Mouse (Mus musculus) hindbrain, embryonic 15.5 days (tissue): ENCODE measurements around the gene Nipbl. TPM values are rescaled to one million over a fixed set of nuclear protein-coding genes. Genes with fewer than 3 reads are reported as not detected.
"Not testable (repeated sequence)": the region's sequence is repeated elsewhere in the genome, so short reads cannot be mapped to it uniquely, and the experiment has no call there.

Experiments
- ATAC-seq: fragments of 200-750 bp; cut with Nextera tagmentation; 2 replicates; pipeline ENCODE4 v1.8.0; 2017; ENCODE audit warnings: low read depth, moderate number of reproducible peaks, moderate TSS enrichment; ENCODE audit not compliant: low FRiP score
- H3K27ac ChIP-seq: fragments of 300-500 bp; sonication (generic); replicated peaks from 2 replicates; pipeline ENCODE4 v1.5.1; 2015; ENCODE audit warnings: mild to moderate bottlenecking, inconsistent platforms
- H3K27me3 ChIP-seq: fragments of 300-500 bp; sonication (generic); 2 replicates; pipeline ENCODE4 v1.6.1; 2015; ENCODE audit warnings: control low read depth, inconsistent platforms
- H3K36me3 ChIP-seq: fragments of 300-500 bp; sonication (generic); 2 replicates; pipeline ENCODE4 v1.6.1; 2015; ENCODE audit warnings: control low read depth, inconsistent platforms
- H3K4me1 ChIP-seq: fragments of 300-500 bp; sonication (generic); replicated peaks from 2 replicates; pipeline ENCODE4 v1.6.1; 2015; ENCODE audit warnings: control low read depth, inconsistent platforms
- H3K4me2 ChIP-seq: fragments of 300-500 bp; sonication (generic); 2 replicates; pipeline ENCODE4 v1.6.1; 2015; ENCODE audit warnings: moderate library complexity, mild to moderate bottlenecking, inconsistent platforms
- H3K4me3 ChIP-seq: fragments of 300-500 bp; sonication (generic); 2 replicates; pipeline ENCODE4 v1.5.1; 2015; ENCODE audit warnings: mild to moderate bottlenecking, inconsistent platforms
- H3K9ac ChIP-seq: fragments of 300-500 bp; sonication (generic); 2 replicates; pipeline ENCODE4 v1.6.1; 2015; ENCODE audit warnings: inconsistent platforms
- H3K9me3 ChIP-seq: fragments of 300-500 bp; sonication (generic); 2 replicates; pipeline ENCODE4 v1.6.1; 2016; ENCODE audit warnings: control low read depth, inconsistent platforms
- WGBS: fragments of 180-500 bp; shearing (Covaris S2); methylation state at CpG from one replicate; pipeline ENCODE4 v1.1.7; 2015; 5-methylcytosine and 5-hydroxymethylcytosine counted together
- polyA plus RNA-seq: library from polyadenylated mRNA; unstranded; fragments of >200 nt; fragmentation: Nextera tagmentation; extraction: Ambion mirVana; gene quantifications from 2 replicates; pipeline ENCODE4 v1.2.1, GENCODE M21; 2015

Gene Nipbl
- polyA plus RNA-seq, 1 experiment from 2014 or later, result 13.7 TPM

DNA sequence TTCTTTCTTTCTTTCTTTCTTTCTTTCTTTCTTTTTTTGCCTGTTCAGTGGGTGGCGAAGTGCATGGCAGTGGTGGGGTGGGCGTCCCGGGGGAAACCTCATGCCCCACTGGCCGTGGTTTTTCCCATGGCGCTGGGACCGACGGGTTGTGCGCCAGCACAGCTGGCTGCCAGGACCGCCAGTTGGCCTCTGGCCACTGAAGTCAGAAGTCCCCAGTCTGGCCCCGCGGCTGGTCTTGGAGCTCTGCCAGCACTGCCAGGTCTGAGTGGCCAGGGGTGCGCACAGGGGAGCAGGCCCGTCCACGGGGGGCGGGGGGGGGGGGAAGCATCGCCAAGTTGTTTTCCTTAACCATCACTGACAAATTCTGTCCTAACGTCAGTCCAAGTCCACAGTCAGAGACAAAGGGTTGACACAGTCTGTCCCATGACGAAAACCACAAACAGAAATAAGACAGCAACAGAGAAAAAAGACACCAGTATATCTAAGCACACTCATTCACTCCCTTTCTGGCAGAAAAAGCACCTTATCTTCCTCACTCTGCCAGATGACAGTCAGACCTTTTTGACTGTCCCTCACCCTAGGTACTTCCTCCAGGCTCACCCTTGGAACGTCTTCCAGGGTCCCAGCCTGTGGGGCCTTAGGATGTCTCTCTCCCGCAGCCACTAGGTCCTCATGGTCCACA is 164.2 kb downstream of the Nipbl start:
- H3K27me3 ChIP-seq, result no peaks in the 10 kb centered on the region
- H3K9me3 ChIP-seq, result no peaks in the 10 kb centered on the region
- H3K4me2 ChIP-seq, result peak overlapping the region; percentile 61
- H3K4me3 ChIP-seq, result peak overlapping the region; percentile 30
- no peak overlapping the region for H3K27ac ChIP-seq
- WGBS, result 47% methylated on average over 20 of the region's 20 CpGs
- no peak overlapping the region for H3K9ac ChIP-seq
- 0 out of 2 replicates have a peak, but pooled peaks cover 4% of the 10 kb centered on the region for H3K36me3 ChIP-seq
- ATAC-seq, result peak; percentile 73; the same call in 1 of the 2 replicates
- peaks cover 4% of the 10 kb centered on the region; the same call in 1 of the 2 replicates for H3K4me1 ChIP-seq

DNA sequence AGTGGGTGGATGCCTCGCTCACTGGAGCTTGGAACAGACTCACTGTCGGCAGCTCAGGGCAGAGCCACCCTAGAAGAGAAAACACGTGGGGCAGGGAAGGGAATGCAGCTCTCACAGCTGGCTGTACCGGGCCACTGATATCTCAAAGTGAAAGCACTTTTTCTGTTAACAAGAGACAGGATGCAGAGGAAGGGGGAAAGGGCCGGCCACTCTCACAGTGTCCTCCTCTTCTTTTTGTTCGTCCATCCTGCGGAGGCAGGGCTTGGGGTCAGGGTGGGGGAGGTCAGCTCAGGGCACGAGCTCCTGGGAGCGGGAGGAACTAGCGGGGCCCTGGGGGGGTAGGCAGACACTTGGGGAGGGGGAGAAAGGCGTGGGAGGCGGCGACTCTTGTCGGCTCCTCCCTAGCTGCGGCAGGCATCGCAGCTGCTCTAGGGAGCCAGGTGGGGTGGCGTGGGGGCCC is 164.9 kb downstream of the Nipbl start:
- peak overlapping the region; percentile 30 for H3K4me3 ChIP-seq
- H3K9me3 ChIP-seq, result no peaks in the 10 kb centered on the region
- peak overlapping the region; percentile 61 for H3K4me2 ChIP-seq
- H3K9ac ChIP-seq, result 0 out of 2 replicates have a peak overlapping the region, but pooled peaks have one; percentile 13
- H3K27ac ChIP-seq, result no peak overlapping the region
- 0 out of 2 replicates have a peak, but pooled peaks cover 8% of the 10 kb centered on the region for H3K36me3 ChIP-seq
- 37% methylated on average over 17 of the region's 17 CpGs for WGBS
- H3K4me1 ChIP-seq, result peaks cover 4% of the 10 kb centered on the region; the same call in 1 of the 2 replicates
- no peak for ATAC-seq
- H3K27me3 ChIP-seq, result no peaks in the 10 kb centered on the region

DNA sequence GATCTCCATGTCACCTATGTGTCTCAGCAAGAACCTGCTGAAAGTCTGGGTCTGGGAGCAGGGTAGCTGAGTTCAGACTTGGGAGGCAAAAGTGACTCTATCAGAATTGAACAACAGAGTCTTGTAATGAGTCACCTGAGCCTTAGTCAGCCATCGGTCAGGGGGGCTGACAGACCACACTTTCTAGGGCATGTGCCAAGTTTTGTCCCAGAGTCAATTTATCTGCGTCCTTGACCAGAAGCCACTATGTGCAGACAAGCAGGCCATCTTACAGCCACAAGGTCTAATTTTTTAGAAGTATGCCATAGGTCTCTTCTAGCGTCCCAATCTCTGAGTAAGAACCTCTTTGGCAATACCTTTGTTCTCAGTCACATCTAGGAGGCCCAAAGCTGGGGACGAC is 166.3 kb downstream of the Nipbl start:
- not testable (repeated sequence) for H3K4me1 ChIP-seq, H3K4me2 ChIP-seq, H3K27me3 ChIP-seq, H3K4me3 ChIP-seq, H3K27ac ChIP-seq, H3K9ac ChIP-seq, ATAC-seq, H3K9me3 ChIP-seq
- H3K36me3 ChIP-seq, result peaks cover 15% of the 10 kb centered on the region; the same call in 1 of the 2 replicates
- 96% methylated on average over 4 of the region's 4 CpGs for WGBS

DNA sequence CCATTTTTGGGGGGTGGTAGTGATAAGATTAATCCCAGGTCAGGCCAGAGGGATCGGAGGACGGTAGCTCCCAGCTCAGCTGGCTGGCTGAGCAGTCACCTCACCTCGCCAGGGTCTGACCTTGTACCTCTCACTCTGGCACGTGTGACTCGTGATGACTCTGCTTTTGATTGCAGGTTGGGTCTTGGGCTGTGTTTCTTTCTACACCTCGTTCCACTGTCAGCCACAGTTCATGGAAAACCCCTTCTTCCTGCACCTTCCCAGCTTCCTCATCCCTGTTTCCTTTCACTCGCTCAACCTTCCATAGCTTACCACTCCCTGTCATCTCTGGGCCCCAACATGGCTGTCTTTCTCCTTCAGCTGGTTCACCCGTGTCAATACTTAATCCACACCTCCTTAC is 172.3 kb downstream of the Nipbl start:
- no peaks in the 10 kb centered on the region for H3K27me3 ChIP-seq
- no peak overlapping the region for H3K4me2 ChIP-seq
- H3K4me3 ChIP-seq, result no peak overlapping the region
- ATAC-seq, result no peak
- 90% methylated on average over 8 of the region's 8 CpGs for WGBS
- H3K9me3 ChIP-seq, result no peaks in the 10 kb centered on the region
- H3K9ac ChIP-seq, result no peak overlapping the region
- no peaks in the 10 kb centered on the region for H3K4me1 ChIP-seq
- H3K36me3 ChIP-seq, result peaks cover 68% of the 10 kb centered on the region
- no peak overlapping the region for H3K27ac ChIP-seq

DNA sequence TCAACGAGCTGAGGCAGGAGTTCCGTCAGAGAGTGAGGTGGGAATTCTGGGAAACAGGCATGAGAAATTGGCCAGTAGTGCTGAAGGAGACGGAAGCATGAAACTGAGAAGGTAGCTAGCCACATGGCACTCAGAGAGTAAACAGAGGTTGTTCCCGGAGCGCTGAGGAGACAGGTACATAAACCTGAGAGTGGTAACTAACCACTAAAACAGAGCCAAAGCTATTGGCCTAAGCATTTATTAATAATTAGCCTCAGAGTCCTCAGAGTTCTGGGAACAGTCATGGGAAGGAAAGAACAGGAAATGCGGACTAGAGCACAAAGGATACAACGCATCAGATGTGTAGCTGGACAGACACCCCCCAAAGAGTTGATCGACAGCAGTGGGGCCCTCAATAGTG is 176.0 kb downstream of the Nipbl start:
- no peak overlapping the region for H3K4me2 ChIP-seq
- no peak overlapping the region for H3K27ac ChIP-seq
- H3K27me3 ChIP-seq, result no peaks in the 10 kb centered on the region
- H3K4me1 ChIP-seq, result no peaks in the 10 kb centered on the region
- H3K36me3 ChIP-seq, result peaks cover 86% of the 10 kb centered on the region
- H3K9ac ChIP-seq, result no peak overlapping the region
- 92% methylated on average over 8 of the region's 8 CpGs for WGBS
- no peaks in the 10 kb centered on the region for H3K9me3 ChIP-seq
- no peak overlapping the region for H3K4me3 ChIP-seq
- no peak for ATAC-seq

DNA sequence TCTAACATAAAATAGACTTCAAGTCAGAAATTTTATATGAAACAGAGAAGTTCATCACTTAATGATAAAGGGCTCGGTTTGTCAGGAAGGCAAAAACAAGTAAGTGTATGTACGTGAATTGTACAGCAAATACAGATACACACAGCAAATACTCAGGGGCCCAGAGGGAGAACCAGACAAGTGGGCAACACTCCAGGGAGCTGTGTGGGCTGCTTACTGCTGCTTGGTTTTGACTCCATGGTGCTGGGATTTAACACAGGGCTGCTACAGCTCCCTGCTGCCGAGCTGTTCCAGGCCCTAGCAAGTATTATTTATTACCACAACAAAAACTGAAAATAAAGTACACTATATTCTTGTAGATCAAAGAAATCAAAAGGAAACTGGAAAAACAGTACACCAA is 177.1 kb downstream of the Nipbl start:
- ATAC-seq, result no peak
- Histone ChIP-seq H3K9ac (no peak overlapping the region), H3K4me1 (no peaks in the 10 kb centered on the region), H3K36me3 (peaks cover 86% of the 10 kb centered on the region), H3K27ac (no peak overlapping the region), H3K4me2 (no peak overlapping the region), H3K4me3 (no peak overlapping the region), H3K27me3 (no peaks in the 10 kb centered on the region), H3K9me3 (no peaks in the 10 kb centered on the region)
- WGBS, result 98% methylated on average over 3 of the region's 3 CpGs

DNA sequence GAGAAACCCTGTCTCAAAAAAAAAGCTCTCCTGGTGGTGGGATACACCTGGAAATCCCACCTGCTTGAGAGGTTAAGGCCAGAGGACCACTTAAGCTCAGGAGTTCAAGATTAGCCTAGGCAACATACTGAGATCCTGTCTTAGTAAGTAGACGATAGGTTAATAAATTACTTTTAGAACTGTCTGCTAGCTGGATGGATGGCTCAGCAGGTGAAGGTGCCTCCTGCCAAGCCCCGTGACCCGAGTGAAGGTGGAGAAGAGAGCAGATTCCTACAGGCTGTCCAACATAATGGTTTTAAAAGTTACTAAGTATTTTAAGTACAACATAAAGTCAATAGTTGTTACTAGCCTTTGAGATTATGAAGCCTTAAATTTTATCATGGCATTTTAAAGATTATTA is 178.3 kb downstream of the Nipbl start:
- no peak overlapping the region for H3K27ac ChIP-seq
- H3K27me3 ChIP-seq, result no peaks in the 10 kb centered on the region
- H3K36me3 ChIP-seq, result peaks cover 85% of the 10 kb centered on the region
- H3K9ac ChIP-seq, result no peak overlapping the region
- no peaks in the 10 kb centered on the region for H3K9me3 ChIP-seq
- no peak overlapping the region for H3K4me2 ChIP-seq
- 84% methylated on average over 3 of the region's 3 CpGs for WGBS
- no peak overlapping the region for H3K4me3 ChIP-seq
- ATAC-seq, result no peak
- H3K4me1 ChIP-seq, result no peaks in the 10 kb centered on the region

Other genes starting within 250 kb of the Nipbl start
- not detected in 2 replicates for gene Gm2310, start 75.5 kb upstream of the Nipbl start, polyA plus RNA-seq